Mouse (Mus musculus): ENCODE data around the gene Pdzk1ip1. TPM values are rescaled to one million over a fixed set of nuclear protein-coding genes. Genes with fewer than 3 reads are reported as not detected.

Pdzk1ip1 gene
- polyA plus RNA-seq, 1 experiment, result 171 TPM

DNA sequence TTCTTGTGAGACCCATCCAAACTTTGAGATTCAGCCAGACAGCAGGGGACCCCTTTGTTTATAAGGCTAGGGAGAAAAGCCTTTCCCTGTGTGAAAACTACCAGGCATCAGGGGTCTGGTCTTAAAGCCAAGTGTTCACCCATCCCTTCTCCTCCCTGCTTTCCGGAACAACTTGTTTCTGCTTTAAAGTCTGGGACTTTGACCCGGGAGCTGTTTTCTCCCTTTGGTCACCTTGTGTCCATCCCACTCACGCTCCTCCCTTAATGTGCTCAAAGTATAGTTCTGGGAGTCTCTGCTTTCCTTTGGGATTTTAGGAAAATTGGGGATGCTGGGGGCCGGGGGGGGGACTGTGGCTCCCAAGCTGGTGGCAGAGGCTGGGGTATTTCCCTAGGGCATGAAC, 2.3 kb upstream of the Pdzk1ip1 start:
- TF ChIP-seq CTCF (IDR thresholded peaks at IDR 0.05; ENCODE audit: insufficient read depth, low read length) (no peak), POLR2A (IDR thresholded peaks at IDR 0.05; ENCODE audit: borderline replicate concordance, extremely low read depth, low read depth, low read length) (no peak)
- DNase-seq, result no peak
- H3K4me1 ChIP-seq (ENCODE audit: control insufficient read depth, insufficient read depth, low read length), result 0 out of 2 replicates have a peak, but pooled peaks cover 2% of the 10 kb centered on the region
- no peak overlapping the region for H3K4me3 ChIP-seq (replicated peaks; ENCODE audit: extremely low read depth, low read depth, low read length)
- WGBS, result 58% methylated on average over 4 of the region's 4 CpGs

DNA sequence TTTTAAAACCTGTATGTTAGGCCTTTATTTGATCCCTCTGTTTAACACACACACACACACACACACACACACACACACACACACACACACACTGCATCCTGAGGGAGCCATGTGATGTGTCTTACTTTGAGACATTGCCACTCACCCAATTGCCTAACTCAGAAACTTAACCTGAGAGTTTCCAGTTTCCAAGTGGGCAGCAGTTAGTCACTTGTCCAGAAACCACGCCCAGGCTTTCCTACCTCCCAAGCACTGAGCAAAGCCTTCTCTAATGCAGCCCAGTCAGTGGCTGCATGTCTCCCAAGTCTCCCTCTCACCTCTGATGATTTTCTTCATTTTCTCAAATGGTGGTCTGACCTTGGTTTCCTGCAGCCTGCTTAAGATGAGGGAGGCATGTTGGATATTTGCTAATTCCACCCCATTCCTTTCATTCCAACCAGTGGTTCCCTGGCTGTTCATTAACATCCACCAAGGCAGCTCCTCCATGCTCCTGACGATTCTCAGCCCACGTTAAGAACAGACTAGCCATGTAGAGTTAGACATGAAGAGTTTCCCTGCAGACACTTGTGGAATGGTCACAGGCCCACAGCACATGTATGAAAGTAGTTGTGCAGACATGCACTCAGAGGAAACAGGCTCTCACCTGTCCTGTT, 1.6 kb upstream of the Pdzk1ip1 start:
- DNase-seq, result no peak
- WGBS, result 45% methylated on average over 3 of the region's 3 CpGs
- H3K4me3 ChIP-seq (replicated peaks; ENCODE audit: extremely low read depth, low read depth, low read length), result no peak overlapping the region
- TF ChIP-seq CTCF (IDR thresholded peaks at IDR 0.05; ENCODE audit: insufficient read depth, low read length) (no peak), POLR2A (IDR thresholded peaks at IDR 0.05; ENCODE audit: borderline replicate concordance, extremely low read depth, low read depth, low read length) (no peak)
- H3K4me1 ChIP-seq (ENCODE audit: control insufficient read depth, insufficient read depth, low read length), result 0 out of 2 replicates have a peak, but pooled peaks cover 2% of the 10 kb centered on the region

DNA sequence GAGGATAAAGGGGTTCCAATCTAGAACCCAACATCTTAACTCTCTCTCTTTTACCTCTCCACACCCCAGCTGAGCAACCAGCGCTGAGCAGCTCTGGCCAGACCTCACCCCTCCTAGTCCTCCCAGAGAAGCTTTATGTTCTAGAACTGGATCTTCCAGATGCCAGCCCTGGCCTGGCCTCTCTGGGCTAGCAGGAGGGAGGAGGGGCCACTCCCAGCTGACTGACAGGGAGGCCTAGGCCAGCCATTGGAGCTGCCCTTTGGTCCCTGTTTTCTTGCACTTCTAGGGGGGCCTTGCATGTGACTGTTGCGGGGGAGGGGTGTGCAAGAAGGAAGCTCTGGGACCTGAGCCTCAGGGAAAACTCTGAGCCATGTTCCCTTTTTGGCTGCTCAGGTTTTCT, 2.1 kb downstream of the Pdzk1ip1 start:
- whole genome bisulfite sequencing, result 72% methylated on average over 2 of the region's 2 CpGs
- H3K4me1 ChIP-seq (ENCODE audit: control insufficient read depth, insufficient read depth, low read length), result 0 out of 2 replicates have a peak, but pooled peaks cover 3% of the 10 kb centered on the region
- no peak overlapping the region for H3K4me3 ChIP-seq (replicated peaks; ENCODE audit: extremely low read depth, low read depth, low read length)
- TF ChIP-seq CTCF (IDR thresholded peaks at IDR 0.05; ENCODE audit: insufficient read depth, low read length), result no peak
- TF ChIP-seq POLR2A (IDR thresholded peaks at IDR 0.05; ENCODE audit: borderline replicate concordance, extremely low read depth, low read depth, low read length), result no peak
- no peak for DNase-seq

DNA sequence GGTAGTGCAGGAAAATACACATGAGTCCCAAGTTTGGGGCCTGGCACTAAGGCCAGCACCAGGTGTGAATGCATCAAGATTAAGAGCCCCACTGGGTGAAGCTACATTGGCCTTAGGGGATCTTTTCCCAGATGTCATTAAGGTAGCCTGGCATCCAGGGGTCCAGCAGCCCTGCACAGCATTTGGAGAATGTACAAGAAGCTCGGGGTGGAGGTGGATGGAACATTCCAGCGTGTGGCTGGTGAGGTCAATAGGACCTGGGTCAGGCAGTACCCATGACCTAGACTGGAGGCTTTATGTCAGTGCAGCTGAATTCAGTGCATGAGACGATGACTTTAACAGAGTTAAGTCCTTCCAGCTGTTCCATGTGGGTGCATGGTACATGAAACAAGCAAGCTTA, 3.3 kb downstream of the Pdzk1ip1 start:
- WGBS, result 76% methylated on average over 3 of the region's 3 CpGs
- no peak for DNase-seq
- no peak for TF ChIP-seq CTCF (IDR thresholded peaks at IDR 0.05; ENCODE audit: insufficient read depth, low read length)
- no peak for TF ChIP-seq POLR2A (IDR thresholded peaks at IDR 0.05; ENCODE audit: borderline replicate concordance, extremely low read depth, low read depth, low read length)
- 0 out of 2 replicates have a peak, but pooled peaks cover 8% of the 10 kb centered on the region for H3K4me1 ChIP-seq (ENCODE audit: control insufficient read depth, insufficient read depth, low read length)
- no peak overlapping the region for H3K4me3 ChIP-seq (replicated peaks; ENCODE audit: extremely low read depth, low read depth, low read length)

DNA sequence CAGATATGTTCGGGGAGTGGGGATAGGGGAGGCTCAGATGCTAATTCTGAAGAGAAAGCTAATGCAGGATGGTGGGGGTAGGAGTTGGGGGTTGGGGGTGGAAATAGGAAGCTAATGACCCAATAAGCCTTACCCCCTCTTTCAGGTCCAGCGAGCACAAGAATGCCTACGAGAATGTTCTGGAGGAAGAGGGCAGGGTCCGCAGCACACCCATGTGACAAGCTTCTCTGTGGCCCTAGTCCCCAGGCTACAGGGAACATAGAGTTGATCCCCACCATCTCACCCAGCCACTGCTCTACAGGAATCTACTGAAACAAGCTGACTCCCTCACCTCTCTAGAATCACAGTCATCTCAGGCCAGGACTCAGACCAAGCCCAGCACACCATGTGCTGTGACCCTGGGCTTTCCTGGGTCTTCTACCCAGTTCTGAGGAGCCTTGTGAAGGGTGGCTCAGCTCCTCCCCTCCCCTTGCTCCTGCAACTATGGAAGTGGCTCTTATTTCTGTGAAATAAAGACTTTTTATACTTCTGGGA, 4.9 kb downstream of the Pdzk1ip1 start:
- no peak overlapping the region for H3K4me3 ChIP-seq (replicated peaks; ENCODE audit: extremely low read depth, low read depth, low read length)
- no peak for DNase-seq
- 85% methylated on average over 4 of the region's 4 CpGs for WGBS
- TF ChIP-seq CTCF (IDR thresholded peaks at IDR 0.05; ENCODE audit: insufficient read depth, low read length), result no peak
- no peak for TF ChIP-seq POLR2A (IDR thresholded peaks at IDR 0.05; ENCODE audit: borderline replicate concordance, extremely low read depth, low read depth, low read length)
- H3K4me1 ChIP-seq (ENCODE audit: control insufficient read depth, insufficient read depth, low read length), result 0 out of 2 replicates have a peak, but pooled peaks cover 8% of the 10 kb centered on the region

DNA sequence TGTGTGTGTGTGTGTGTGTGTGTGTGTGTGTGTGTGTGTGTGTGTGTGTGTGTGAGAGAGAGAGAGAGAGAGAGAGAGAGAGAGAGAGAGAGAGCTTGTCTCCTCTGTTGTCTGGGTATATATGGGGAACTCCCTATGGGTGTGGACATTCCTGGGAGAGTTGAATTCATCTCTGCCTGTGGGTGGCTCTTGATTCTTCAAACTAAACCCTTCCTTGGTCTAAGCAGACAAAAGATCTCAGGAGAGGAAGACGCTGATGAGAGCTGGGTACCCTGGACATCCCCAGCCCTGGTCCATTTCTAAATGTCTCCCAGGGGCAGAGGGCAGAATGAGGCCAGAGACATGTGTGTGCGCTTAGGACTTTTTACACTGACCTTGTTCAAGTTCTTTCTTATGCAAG, 5.5 kb downstream of the Pdzk1ip1 start:
- 80% methylated on average over 2 of the region's 2 CpGs for WGBS
- H3K4me3 ChIP-seq (replicated peaks; ENCODE audit: extremely low read depth, low read depth, low read length), result no peak overlapping the region
- no peak for DNase-seq
- no peak for TF ChIP-seq POLR2A (IDR thresholded peaks at IDR 0.05; ENCODE audit: borderline replicate concordance, extremely low read depth, low read depth, low read length)
- TF ChIP-seq CTCF (IDR thresholded peaks at IDR 0.05; ENCODE audit: insufficient read depth, low read length), result no peak
- H3K4me1 ChIP-seq (ENCODE audit: control insufficient read depth, insufficient read depth, low read length), result 0 out of 2 replicates have a peak, but pooled peaks cover 8% of the 10 kb centered on the region

DNA sequence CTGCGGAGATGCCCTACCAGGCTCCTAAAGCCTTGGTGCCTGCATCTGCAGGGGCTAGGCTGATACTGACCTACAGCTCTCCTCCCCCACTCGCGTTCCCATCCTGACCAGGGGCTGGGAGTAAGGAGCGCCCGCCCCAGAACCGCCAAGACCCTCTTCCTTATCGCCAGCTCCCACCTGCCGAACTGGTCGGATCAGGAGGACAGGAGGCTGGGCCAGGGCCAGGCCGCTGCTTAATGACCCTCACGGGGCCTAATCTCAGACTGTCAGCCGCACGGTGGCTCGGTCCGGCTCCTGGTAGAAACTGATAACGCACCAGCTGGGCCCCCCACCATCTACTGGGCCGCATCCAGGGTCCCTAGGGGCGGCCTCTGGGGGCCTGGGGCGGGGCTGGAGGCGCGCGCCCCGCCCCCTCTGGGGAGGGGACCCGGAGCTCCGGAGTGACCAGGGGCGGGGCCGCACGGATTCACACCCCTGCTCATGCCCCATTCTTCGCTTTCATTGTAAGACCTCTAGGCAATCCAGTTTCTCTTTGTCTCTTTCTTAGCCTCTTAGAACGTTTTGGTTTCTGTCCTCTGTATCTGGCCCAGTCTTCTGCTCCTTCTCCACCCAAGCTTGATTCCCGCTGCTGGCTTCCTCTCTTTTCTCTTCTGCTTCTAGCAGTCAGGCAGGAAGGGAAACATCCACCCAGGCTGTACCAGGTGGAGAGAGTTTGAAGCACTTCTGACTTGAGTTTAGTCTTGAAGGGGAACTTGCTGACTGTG, 7.3 kb downstream of the Pdzk1ip1 start:
- WGBS, result 2% methylated on average over 31 of the region's 31 CpGs
- H3K4me3 ChIP-seq (replicated peaks; ENCODE audit: extremely low read depth, low read depth, low read length), result peak overlapping the region; percentile 51
- peak; percentile 63 for DNase-seq
- no peak for TF ChIP-seq POLR2A (IDR thresholded peaks at IDR 0.05; ENCODE audit: borderline replicate concordance, extremely low read depth, low read depth, low read length)
- TF ChIP-seq CTCF (IDR thresholded peaks at IDR 0.05; ENCODE audit: insufficient read depth, low read length), result no peak
- H3K4me1 ChIP-seq (ENCODE audit: control insufficient read depth, insufficient read depth, low read length), result 0 out of 2 replicates have a peak, but pooled peaks cover 8% of the 10 kb centered on the region

DNA sequence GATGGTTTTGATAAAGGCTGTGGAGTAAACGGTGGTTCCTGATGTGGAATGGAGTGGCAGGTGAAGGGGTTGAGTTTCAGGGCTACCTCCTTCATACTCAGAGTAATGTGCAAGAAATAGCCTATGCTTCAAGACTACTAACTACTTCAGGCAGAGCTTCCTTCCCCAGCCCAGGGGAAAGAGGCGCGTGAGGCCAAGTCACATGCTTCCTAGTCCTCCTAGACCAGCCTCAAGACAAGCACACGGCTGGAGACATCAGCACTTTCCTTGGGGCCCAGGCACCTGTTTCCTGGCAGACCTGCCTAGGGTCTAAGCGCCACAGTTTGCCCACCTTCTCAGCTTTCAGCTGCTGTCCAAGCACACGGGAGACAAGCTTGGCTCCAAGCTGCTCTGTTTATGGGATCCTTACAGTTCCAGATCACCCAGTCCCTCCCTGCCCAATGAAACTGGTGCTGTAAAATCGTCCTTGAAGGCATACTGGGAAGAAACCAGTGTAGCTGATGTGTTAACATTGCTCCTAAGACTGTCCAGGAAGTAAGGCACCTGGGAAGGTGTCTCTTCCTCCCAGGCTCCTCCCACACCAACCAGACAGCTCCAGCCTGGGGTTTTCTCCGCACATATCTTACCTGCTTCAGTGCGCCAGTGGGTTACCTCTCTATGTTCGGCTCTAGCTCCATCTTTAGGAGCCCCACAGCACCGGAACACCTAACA, 8.1 kb downstream of the Pdzk1ip1 start:
- WGBS, result 8% methylated on average over 11 of the region's 11 CpGs
- TF ChIP-seq POLR2A (IDR thresholded peaks at IDR 0.05; ENCODE audit: borderline replicate concordance, extremely low read depth, low read depth, low read length) (no peak), CTCF (IDR thresholded peaks at IDR 0.05; ENCODE audit: insufficient read depth, low read length) (no peak)
- Histone ChIP-seq H3K4me3 (replicated peaks; ENCODE audit: extremely low read depth, low read depth, low read length) (peak overlapping the region; percentile 39), H3K4me1 (ENCODE audit: control insufficient read depth, insufficient read depth, low read length) (0 out of 2 replicates have a peak, but pooled peaks cover 6% of the 10 kb centered on the region)
- DNase-seq, result no peak

DNA sequence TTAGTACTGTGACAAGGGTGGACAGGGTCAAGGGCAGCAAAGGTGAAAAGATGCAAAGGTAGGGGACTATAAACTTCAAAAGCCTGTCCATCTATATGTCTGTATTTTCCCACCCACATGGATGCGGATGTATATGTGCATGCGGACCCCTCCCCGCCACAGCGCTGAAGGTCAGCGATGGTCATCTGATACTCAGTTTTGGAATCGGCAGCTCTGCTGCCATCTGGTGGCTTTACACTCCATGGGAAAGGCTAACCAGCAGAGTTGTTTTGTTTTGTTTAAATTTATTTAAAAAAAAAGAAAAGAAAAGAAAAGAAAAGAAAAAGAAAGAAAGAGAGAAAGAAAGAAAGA, 8.6 kb downstream of the Pdzk1ip1 start:
- H3K4me3 ChIP-seq (replicated peaks; ENCODE audit: extremely low read depth, low read depth, low read length), result peak overlapping the region; percentile 39
- 0 out of 2 replicates have a peak, but pooled peaks cover 6% of the 10 kb centered on the region for H3K4me1 ChIP-seq (ENCODE audit: control insufficient read depth, insufficient read depth, low read length)
- under 1% methylated on average over 6 of the region's 6 CpGs for WGBS
- no peak for DNase-seq
- TF ChIP-seq CTCF (IDR thresholded peaks at IDR 0.05; ENCODE audit: insufficient read depth, low read length) (peak; percentile 54), POLR2A (IDR thresholded peaks at IDR 0.05; ENCODE audit: borderline replicate concordance, extremely low read depth, low read depth, low read length) (no peak)

All from lung, adult 2 months (tissue).